Mouse (Mus musculus): ENCODE measurements around the gene Dock2.
"Not testable (repeated sequence)": the region's sequence is repeated elsewhere in the genome, so short reads cannot be mapped to it uniquely, and the experiment has no call there.

Gene Dock2

DNA sequence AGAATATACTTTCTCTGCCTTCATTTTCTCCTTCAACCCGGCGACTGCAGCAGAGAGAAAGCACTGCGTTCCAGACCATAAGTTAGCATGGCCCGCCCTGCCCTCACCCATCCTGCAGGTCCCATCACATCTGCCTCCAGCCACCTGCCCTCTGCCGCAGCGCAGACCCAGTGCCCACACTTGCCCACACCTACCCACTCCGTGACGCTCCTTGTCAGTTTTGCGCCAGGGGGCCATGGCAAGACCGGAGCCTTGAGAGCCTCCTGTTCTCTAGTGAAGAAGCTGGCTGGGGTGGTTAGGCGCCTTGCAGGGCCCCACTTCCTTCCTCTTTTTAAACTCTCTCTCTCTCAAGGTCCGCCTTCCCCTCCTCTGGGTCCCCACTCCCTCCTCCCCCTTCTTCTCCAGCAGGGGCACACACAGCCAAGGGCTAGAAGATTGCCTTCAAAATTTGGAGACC is at the start of gene Dock2:
TSS of gene Dock2 (minus strand) at position 306 of the 457 bp plus-strand sequence.
- DNase-seq = peak; percentile 81 to 83

- no peak for DNase-seq
Measured at GRCm38 (mm10) chr11:34832678-34833077, 49.0 kb upstream of the Dock2 start.

- DNase-seq = no peak
Measured at GRCm38 (mm10) chr11:34827803-34828202, 44.1 kb upstream of the Dock2 start.

GRCm38 (mm10) chr11:34826940-34827339 is 43.2 kb upstream of the Dock2 start:
- no peak for DNase-seq

DNA sequence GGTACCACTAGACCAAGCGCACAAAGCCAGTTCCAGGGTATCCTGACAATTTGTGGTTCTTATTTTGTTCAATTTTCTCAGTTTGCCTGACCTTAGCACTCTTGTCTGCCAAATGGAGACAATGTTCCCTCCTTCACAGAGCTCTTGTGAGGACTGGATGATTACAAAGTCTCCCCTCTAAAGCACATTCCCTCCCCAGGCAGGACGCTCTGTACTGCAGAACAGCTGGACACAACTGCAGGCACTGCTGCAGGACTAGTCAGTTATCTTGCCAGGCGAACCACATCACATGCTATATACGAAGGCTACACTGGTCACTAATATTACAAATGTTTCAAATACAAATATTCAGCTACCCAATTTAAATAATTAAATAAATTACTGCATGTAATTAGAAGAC is 41.1 kb upstream of the Dock2 start:
- no peak for DNase-seq

GRCm38 (mm10) chr11:34814767-34815166 is 31.1 kb upstream of the Dock2 start:
- no peak for DNase-seq

GRCm38 (mm10) chr11:34814319-34814718 is 30.6 kb upstream of the Dock2 start:
- no peak for DNase-seq

DNA sequence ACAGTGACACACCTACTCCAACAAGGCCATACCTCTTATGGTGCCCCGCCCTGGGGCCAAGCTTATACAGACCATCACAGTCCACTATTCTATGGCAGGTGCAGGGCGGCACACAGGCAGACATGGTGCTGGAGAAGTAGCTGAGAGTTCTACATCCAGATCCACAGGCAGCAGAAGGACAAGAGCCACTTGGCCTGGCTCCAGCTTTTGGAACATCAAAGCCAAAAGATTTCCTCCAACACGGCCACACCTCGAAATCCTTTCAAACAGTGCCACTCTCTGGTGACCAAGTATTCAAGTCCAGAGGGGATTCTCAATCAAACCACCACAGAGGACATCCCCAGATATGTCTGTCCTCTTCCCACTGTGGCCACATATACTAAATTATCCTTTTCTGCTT is 21.3 kb upstream of the Dock2 start:
- not testable (repeated sequence) for DNase-seq

DNA sequence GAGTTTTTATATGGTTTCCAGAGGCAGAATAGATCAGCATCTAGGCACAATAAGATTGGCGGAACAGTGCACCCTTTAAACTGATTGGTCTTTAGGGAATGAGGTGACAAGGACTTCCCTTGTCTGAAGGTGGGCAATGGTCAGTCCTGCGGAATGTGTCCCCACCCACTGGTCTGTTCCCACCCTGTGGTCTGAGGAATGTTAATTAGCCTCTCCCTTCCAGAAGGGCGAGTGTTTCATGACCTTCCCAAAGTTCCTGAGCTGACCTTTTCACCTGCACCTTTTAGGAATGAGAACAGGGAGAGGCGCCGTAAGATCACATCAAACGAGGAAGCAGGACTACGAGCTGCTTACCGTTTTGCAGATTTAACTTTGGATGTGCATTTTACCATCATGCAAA is 14.4 kb upstream of the Dock2 start:
- not testable (repeated sequence) for DNase-seq

DNA sequence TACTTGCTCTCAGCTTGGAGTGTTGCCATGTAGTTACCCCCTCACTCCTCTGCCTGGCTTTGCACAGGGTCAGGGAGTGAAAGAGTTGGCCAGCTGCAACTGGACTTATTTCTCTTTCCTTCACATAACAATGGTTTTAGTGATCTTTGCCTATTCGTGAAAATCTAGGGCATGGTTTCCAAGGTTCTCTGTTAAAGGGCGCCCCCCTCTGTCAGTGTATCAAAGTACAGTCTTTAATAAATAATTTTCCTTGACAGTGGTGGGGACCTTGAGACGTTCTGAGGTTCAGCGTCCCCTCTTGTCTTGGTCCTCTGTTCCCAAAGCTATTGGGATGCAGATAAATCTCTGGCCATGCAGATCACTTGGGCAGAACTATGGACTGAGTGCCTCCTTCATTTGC is 12.4 kb upstream of the Dock2 start:
- DNase-seq = peak; percentile 27 to 59

DNA sequence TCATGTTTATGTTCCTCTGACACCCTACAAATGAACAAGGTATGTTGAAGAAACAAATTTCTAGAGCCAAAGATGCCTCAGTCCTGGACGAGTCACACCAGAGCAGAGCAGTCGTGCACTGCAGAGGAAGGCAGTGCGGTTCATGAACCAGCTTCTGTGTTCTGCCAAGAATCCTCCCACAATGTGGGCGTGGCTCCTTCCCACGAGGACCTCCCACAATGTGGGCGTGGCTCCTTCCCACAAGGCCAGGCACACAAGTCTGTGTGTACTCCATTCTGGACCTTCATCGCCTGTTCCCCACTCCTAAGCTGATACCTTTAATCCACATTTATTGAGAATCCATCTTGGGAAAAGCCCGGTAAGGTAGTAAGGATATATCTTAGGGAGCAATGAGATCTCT is 8.2 kb upstream of the Dock2 start:
- peak; percentile 19 to 45 for DNase-seq

DNA sequence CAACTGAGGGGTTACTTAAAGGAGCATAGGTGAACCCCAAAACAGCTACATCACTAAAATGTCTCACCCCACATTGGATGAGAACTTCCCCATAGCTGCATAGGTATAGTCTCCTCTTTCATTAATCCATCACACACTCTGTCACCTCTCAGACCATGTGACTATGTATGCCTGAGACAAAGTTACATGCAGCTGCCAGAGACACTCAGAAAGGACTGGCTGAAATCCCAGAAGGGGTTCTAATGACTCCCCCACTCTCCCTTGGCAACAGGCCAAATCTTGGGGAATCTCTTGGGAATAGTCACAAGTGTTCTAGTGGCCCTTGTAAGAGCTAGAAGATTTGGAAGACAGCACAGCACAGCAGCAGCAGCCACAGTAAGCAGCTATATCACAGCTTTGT is 1.2 kb upstream of the Dock2 start:
- no peak for DNase-seq

- peak; percentile 82 to 87 for DNase-seq
Measured at GRCm38 (mm10) chr11:34782516-34783430, 919 bp downstream of the Dock2 start.

- DNase-seq = no peak
Measured at GRCm38 (mm10) chr11:34780786-34781185, 2.9 kb downstream of the Dock2 start.

- DNase-seq = no peak
Measured at GRCm38 (mm10) chr11:34779966-34780365, 3.7 kb downstream of the Dock2 start.

GRCm38 (mm10) chr11:34778351-34778750 is 5.3 kb downstream of the Dock2 start:
- no peak for DNase-seq

GRCm38 (mm10) chr11:34777529-34777928 is 6.2 kb downstream of the Dock2 start:
- DNase-seq = no peak

DNA sequence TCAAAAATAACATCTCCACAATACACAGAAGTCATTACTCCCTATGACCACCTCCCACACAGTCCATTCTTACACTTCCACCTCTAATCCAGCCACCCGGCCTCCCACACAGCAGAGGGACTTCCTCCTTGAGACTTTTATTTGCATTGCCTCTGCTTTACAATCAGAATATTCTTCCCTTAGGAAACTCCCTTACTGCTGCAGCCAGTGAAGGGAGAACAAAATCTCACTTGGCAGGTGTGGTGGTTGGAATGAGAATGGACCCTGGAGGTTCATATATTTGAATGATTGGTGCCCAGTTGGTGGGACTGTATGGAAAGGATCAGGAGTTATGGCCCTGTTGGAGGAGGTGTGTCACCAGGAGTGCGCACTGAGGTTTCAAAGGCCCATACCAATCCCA is 7.6 kb downstream of the Dock2 start:
- DNase-seq = no peak

GRCm38 (mm10) chr11:34774636-34775035 is 9.1 kb downstream of the Dock2 start:
- no peak for DNase-seq

GRCm38 (mm10) chr11:34773304-34773895 is 10.3 kb downstream of the Dock2 start:
- DNase-seq = peak; percentile 27 to 38

DNA sequence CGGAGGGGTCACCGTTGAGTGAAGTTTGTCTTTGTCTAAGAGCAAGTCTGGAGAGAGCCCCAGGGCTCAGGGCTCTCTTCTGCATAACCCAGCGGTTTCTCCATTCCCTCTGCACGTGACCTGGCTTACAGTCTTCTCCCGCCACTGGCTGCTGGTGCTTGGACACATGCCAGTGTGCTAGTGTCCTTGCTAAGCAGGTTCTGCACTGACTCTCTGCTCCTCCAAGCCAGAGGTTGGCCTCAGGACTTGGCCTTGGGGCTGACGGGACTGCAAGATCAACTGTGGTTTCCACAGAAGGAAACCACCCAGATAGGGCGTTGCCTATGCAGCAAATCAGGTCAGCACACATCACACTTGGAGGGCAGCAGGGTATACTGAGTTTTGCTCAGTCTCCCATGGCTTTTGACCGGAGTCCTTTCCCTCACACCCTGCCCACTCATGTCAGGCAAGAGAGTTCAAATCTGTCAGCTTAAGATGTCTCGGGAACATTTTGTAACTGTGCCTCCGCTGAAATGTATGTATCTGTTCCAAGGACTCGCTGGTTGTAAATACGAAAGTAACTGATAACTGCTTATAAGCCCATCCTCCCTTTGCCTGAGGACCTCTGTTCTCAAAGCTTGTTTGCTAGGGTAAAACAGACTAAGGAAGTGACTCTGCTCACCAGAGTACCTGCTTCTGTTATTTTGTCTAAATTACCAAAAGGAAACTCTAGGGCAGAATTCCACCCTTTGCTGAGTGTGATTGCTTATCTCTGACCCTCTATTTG is 12.3 kb downstream of the Dock2 start:
- peak; percentile 50 to 56 for DNase-seq

- peak in 1 of 2 experiments; percentile 12 for DNase-seq
Measured at GRCm38 (mm10) chr11:34770666-34771065, 13.0 kb downstream of the Dock2 start.

GRCm38 (mm10) chr11:34769946-34770345 is 13.7 kb downstream of the Dock2 start:
- DNase-seq = no peak
